Mouse (Mus musculus) layer of hippocampus, adult 18-20 months (tissue): ENCODE results near the gene Phgdh. TPM values are rescaled to one million over a fixed set of nuclear protein-coding genes. Genes with fewer than 3 reads are reported as not detected.

Experiments used
- DNase-seq, 2 experiments: peaks; one replicate each; pipeline ENCODE4 v3.0.0; 2022; ENCODE audit warnings: low spot score in 2 of 2
- total RNA-seq, 2 experiments: library from RNA; stranded (reverse); gene quantifications; 2 replicates each; pipeline ENCODE4 v1.2.3; 2021

The Phgdh gene
- total RNA-seq, 2 experiments from 2014 or later: 65.4 to 68.8 TPM

- no peak for DNase-seq
These were observed 40.2 kb downstream of the Phgdh start for GRCm38 (mm10) chr3:98299391-98300100.

DNA sequence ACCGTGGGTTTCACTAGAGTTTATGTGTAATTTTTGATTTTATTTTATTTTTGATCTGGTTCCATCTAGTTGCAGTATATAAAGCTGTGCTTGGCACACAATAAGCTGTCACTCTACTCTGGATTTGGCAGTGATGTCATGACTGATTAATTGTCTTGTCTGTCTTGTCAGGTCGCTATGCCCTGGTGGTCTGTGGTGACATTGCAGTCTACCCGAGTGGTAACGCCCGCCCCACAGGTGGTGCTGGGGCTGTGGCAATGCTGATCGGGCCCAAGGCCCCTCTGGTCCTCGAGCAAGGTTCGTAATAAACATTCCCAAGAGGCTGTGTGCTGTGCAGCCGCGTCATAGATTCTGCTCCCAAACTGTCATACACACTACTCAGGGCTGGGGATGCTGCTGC, 43.8 kb downstream of the Phgdh start:
- no peak for DNase-seq

DNA sequence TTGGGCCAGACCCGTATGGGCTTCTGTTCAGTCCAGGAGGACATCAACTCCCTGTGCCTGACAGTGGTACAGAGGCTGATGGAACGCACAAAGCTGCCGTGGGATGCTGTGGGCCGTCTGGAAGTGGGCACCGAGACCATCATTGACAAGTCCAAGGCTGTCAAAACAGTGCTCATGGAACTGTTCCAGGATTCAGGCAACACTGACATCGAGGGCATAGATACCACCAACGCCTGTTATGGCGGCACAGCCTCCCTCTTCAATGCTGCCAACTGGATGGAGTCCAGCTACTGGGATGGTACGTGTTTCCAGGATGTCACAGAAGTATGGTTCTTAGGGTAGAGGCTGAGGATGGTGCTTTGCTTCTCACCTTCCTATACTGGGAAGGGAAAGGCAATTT, 48.7 kb downstream of the Phgdh start:
- DNase-seq: no peak

- no peak for DNase-seq
These were observed 56.6 kb downstream of the Phgdh start for GRCm38 (mm10) chr3:98283205-98283604.

GRCm38 (mm10) chr3:98282422-98282821, 57.4 kb downstream of the Phgdh start:
- no peak for DNase-seq

- DNase-seq: peak; percentile 24 to 78
These were observed 58.7 kb downstream of the Phgdh start for GRCm38 (mm10) chr3:98280933-98281678.

DNA sequence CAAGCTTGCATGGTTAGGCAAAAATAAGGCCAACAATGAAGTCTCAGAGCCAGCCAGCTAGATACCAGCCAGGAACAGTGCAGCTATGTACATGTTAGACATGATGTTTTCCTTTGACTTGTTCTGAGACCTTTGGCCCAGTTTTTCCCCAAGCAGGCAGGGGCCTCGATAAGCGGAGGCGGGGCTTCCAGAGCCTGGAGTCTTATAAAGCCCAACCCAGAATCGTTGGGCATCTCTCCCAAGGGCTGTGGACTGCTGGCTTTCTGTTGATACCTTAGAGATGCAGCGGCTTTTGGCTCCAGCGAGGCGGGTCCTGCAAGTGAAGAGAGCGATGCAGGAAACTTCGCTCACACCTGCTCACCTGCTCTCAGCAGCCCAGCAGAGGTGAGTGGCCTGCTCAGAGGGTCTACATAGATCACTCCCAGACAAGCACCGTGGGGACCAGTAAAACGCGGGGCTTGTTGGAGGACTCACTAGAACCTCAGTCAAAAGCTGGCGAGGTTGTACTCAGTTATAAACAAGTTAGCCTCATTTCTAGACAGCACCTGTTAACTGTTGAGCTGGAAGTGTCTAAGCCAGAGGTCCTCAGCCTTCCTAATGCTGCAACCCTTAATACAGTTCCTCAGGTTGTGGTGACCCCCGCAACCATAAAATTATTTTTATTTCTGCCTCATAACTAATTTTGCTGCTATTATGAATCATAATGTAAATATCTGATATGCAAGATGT, 59.4 kb downstream of the Phgdh start, which contains the start of gene Hmgcs2:
TSS of gene Hmgcs2 (plus strand) at position 232 of the 729 bp plus-strand sequence.
- no peak for DNase-seq

- no peak for DNase-seq
These were observed 60.1 kb downstream of the Phgdh start for GRCm38 (mm10) chr3:98279682-98280081.

DNA sequence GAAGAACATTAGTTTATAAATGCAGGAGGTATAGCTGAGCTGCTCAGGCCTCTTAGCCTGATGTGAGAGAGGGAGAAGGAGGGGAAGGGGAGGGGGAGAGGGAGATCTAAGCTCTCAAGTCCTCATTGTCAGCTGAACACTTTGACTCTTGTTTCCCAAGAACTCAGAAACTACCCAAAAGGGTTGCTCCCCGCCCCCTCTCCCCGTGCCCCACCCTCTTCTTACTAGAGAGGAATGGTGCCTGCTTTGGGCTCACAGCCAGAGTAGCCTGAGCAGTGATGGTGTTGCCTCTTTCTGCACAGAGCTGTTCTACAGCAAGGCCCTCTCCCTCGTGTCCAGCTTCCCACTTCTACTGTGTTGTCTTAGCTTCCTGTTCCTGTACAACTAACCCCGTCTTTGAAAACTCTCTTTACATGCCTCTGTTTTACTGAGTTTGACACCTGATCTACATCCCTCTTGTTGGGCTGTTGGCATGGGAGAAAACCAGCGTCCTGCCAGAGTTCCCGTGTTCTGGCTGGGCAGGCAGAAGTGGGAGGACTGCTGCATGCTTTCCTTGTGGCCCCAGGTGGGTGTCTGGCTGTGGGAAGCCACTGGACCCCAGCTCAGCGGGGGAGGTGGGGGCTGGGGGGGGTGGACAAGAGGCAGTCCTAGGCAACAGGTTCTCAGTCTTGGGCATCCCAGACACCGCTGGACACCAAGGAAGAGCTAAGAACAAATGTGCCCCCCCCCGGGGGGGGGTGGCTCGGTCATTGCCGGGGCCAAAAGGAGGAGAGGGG, 66.0 kb downstream of the Phgdh start:
- DNase-seq: no peak

- peak in 1 of 2 experiments; percentile 32 for DNase-seq
These were observed 72.5 kb downstream of the Phgdh start for GRCm38 (mm10) chr3:98267249-98267651.

Other genes with a start within 250 kb of the Phgdh start
- gene Adam30, start 179.4 kb downstream of the Phgdh start, total RNA-seq: not detected
- not detected for gene Reg4, start 117.8 kb downstream of the Phgdh start, total RNA-seq
- gene Hmgcs2, start 59.6 kb downstream of the Phgdh start, total RNA-seq: 1 to 10 TPM; 7.0 to 8.8 TPM
- 10 to 100 TPM; 25.8 to 27.0 TPM for gene Zfp697, start 42.5 kb upstream of the Phgdh start, total RNA-seq
- gene Gm4450, start 117.1 kb upstream of the Phgdh start, total RNA-seq: not detected
- gene Hsd3b4, start 170.5 kb upstream of the Phgdh start, total RNA-seq: not detected
- gene Gm10681, start 248.8 kb upstream of the Phgdh start, total RNA-seq: not detected